Mouse (Mus musculus) lung, adult 18-20 months (tissue): ENCODE results near the gene Kpna6.
"Not testable (repeated sequence)": the region's sequence is repeated elsewhere in the genome, so short reads cannot be mapped to it uniquely, and the experiment has no call there.

Source experiments
- DNase-seq, 2 experiments: peaks; one replicate each; pipeline ENCODE4 v3.0.0; 2022; ENCODE audit warnings: mixed read lengths in 2 of 2

Kpna6 gene

GRCm38 (mm10) chr4:129672083-129672877, at the start of gene Kpna6:
Gene Kpna6, minus strand, starts transcription at chr4:129672767.
- peak; percentile 90 to 91 for DNase-seq

- no peak for DNase-seq
These were observed 43.7 kb upstream of the Kpna6 start for GRCm38 (mm10) chr4:129716310-129716709.

GRCm38 (mm10) chr4:129709486-129710129, 37.0 kb upstream of the Kpna6 start:
- no peak for DNase-seq

GRCm38 (mm10) chr4:129706750-129707149, 34.2 kb upstream of the Kpna6 start:
- DNase-seq, result no peak

GRCm38 (mm10) chr4:129702454-129702853, 29.9 kb upstream of the Kpna6 start:
- DNase-seq, result peak; percentile 35 to 36

GRCm38 (mm10) chr4:129701503-129702377, 29.2 kb upstream of the Kpna6 start:
- peak; percentile 78 to 90 for DNase-seq

GRCm38 (mm10) chr4:129700661-129701060, 28.1 kb upstream of the Kpna6 start:
- not testable (repeated sequence) for DNase-seq

GRCm38 (mm10) chr4:129700216-129700615, 27.6 kb upstream of the Kpna6 start:
- DNase-seq, result no peak

- DNase-seq, result no peak
These were observed 24.6 kb upstream of the Kpna6 start for GRCm38 (mm10) chr4:129697191-129697590.

GRCm38 (mm10) chr4:129696158-129696985, 23.8 kb upstream of the Kpna6 start, which contains the start of gene Tmem39b:
Gene Tmem39b, minus strand, starts transcription at chr4:129696838.
- peak; percentile 92 to 93 for DNase-seq

GRCm38 (mm10) chr4:129695815-129696157, 23.2 kb upstream of the Kpna6 start:
- DNase-seq, result no peak

- no peak for DNase-seq
These were observed 12.0 kb upstream of the Kpna6 start for GRCm38 (mm10) chr4:129684531-129684930.

- DNase-seq, result no peak
These were observed 11.4 kb upstream of the Kpna6 start for GRCm38 (mm10) chr4:129683901-129684493.

- no peak for DNase-seq
These were observed 9.3 kb upstream of the Kpna6 start for GRCm38 (mm10) chr4:129681837-129682236.

- DNase-seq, result no peak
These were observed 397 bp upstream of the Kpna6 start for GRCm38 (mm10) chr4:129672878-129673449.

GRCm38 (mm10) chr4:129671491-129672082, 980 bp downstream of the Kpna6 start:
- DNase-seq, result peak; percentile 25 to 58

- DNase-seq, result no peak
These were observed 10.2 kb downstream of the Kpna6 start for GRCm38 (mm10) chr4:129662255-129662813.

GRCm38 (mm10) chr4:129661584-129661983, 11.0 kb downstream of the Kpna6 start:
- no peak for DNase-seq

GRCm38 (mm10) chr4:129654770-129655169, 17.8 kb downstream of the Kpna6 start:
- no peak for DNase-seq

- no peak for DNase-seq
These were observed 22.2 kb downstream of the Kpna6 start for GRCm38 (mm10) chr4:129650359-129650758.

GRCm38 (mm10) chr4:129648656-129649055, 23.9 kb downstream of the Kpna6 start:
- no peak for DNase-seq
